Mouse (Mus musculus) stomach, embryonic 15.5 days (tissue): ENCODE measurements around the gene Zfp365. TPM values are rescaled to one million over a fixed set of nuclear protein-coding genes. Genes with fewer than 3 reads are reported as not detected.

Experiments used
- ATAC-seq: fragments of 200-750 bp; cut with Nextera tagmentation; 2 replicates; pipeline ENCODE4 v1.8.0; 2017; ENCODE audit warnings: low read depth, moderate number of reproducible peaks, moderate TSS enrichment; ENCODE audit not compliant: insufficient read depth, low FRiP score
- H3K27ac ChIP-seq: fragments of 300-500 bp; sonication (generic); 2 replicates; pipeline ENCODE4 v1.5.1; 2015; ENCODE audit warnings: mild to moderate bottlenecking, inconsistent platforms
- H3K27me3 ChIP-seq: fragments of 300-500 bp; sonication (generic); replicated peaks from 2 replicates; pipeline ENCODE4 v1.6.1; 2015; ENCODE audit warnings: inconsistent platforms
- H3K36me3 ChIP-seq: fragments of 300-500 bp; sonication (generic); 2 replicates; pipeline ENCODE4 v1.6.1; 2015; ENCODE audit warnings: inconsistent platforms
- H3K4me1 ChIP-seq: fragments of 300-500 bp; sonication (generic); 2 replicates; pipeline ENCODE4 v1.6.1; 2015; ENCODE audit warnings: inconsistent platforms
- H3K4me2 ChIP-seq: fragments of 300-500 bp; sonication (generic); 2 replicates; pipeline ENCODE4 v1.6.1; 2015; ENCODE audit warnings: mild to moderate bottlenecking, inconsistent platforms
- H3K4me3 ChIP-seq: fragments of 300-500 bp; sonication (generic); replicated peaks from 2 replicates; pipeline ENCODE4 v1.5.1; 2015; ENCODE audit warnings: inconsistent platforms
- H3K9ac ChIP-seq: fragments of 300-500 bp; sonication (generic); 2 replicates; pipeline ENCODE4 v1.6.1; 2015; ENCODE audit warnings: inconsistent platforms
- H3K9me3 ChIP-seq: fragments of 300-500 bp; sonication (generic); 2 replicates; pipeline ENCODE4 v1.6.1; 2016; ENCODE audit warnings: inconsistent platforms
- WGBS: fragments of 180-500 bp; shearing (Covaris S2); methylation state at CpG from one replicate; pipeline ENCODE4 v1.1.7; 2015; 5-methylcytosine and 5-hydroxymethylcytosine counted together
- polyA plus RNA-seq: library from polyadenylated mRNA; unstranded; fragments of >200 nt; fragmentation: Nextera tagmentation; extraction: Ambion mirVana; gene quantifications from 2 replicates; pipeline ENCODE4 v1.2.1, GENCODE M21; 2015

Gene Zfp365
- polyA plus RNA-seq, 1 experiment from 2014 or later = 1.4 TPM

DNA sequence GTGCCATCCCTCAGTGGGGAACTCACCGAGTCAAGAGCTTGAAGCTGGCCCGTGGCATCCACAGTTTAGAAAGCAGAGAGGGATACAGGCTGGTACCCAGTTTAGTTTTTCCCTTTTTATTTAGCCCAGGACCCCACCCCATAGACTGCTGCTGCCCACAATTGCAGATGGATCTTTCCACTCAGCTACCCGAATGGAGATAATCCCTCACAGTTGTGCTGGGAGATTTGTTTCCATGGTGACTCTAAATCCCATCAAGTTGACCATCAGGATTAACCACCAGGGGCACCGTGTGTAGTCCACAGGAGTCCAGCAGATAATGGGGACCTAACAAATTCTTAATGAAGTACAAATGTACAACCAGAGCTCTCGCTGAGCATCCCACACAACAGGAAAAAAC lies 11.3 kb downstream of the Zfp365 start:
- Histone ChIP-seq H3K27me3 (no peaks in the 10 kb centered on the region), H3K9ac (no peak overlapping the region), H3K4me2 (no peak overlapping the region), H3K4me3 (no peak overlapping the region), H3K36me3 (no peaks in the 10 kb centered on the region), H3K27ac (no peak overlapping the region), H3K9me3 (no peaks in the 10 kb centered on the region), H3K4me1 (no peaks in the 10 kb centered on the region)
- no peak for ATAC-seq
- 52% methylated on average over 5 of the region's 5 CpGs for WGBS

DNA sequence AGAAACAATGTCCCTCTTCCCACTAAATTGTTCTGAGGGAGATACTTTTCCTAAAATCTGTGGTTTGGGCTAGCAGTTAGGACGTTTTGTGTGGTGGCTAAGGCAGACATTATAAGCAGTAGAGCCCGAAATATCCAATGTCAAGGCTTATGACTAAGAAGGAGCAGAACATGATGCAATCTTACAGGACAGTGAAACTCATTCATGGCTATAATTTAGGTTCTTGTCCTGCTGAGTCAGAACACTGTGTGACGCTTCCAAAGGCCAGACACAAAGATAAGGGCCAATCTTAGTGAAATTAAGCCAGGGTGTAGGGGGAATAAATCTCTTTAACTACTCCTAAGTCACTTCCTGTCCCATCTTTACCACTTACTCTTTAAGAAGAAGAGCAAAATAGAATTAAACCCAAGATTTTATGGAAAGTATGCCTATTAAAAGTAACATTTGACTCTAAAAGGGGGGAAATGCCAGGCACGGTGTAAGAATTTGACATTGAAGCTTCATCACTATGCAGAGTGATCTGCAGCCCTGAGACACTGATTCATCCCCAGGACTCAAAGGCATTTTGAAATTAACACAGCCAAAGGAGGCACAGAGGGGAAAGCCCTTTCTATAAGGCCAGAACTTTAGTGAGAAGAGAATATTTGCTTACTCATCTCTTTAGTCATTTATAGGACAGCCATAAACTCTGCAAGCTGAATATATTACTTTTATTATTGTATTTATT lies 13.3 kb downstream of the Zfp365 start:
- Histone ChIP-seq H3K27me3 (no peaks in the 10 kb centered on the region), H3K9ac (no peak overlapping the region), H3K4me2 (no peak overlapping the region), H3K36me3 (no peaks in the 10 kb centered on the region), H3K9me3 (no peaks in the 10 kb centered on the region), H3K27ac (no peak overlapping the region), H3K4me1 (no peaks in the 10 kb centered on the region), H3K4me3 (no peak overlapping the region)
- ATAC-seq = no peak
- WGBS = 70% methylated on average over 4 of the region's 4 CpGs

DNA sequence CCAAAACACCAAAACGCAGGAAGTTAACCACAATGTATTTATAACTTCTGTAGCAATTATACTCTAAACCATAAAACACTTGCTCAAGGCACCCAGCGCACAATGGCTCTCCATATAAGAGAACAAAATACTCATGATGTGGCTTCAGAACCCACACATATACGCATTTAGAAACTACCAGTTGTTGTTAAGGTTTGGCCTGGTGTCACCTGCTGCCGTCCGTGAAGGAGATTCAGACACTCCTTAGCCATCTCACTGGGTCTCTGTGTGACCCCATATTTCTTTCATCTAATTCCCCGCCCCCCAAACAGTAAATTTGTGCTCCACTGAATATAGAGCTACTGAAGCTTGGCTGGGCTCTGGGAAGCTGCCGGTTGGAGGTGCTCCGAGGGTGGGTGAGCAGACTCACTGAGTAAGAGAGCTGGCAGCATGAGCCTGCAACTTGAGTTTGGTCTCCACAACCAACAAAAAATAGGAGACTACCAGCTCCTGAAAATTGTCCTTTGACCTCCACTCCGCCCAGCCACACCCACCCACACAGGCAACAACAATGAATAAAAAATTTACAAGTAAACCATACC lies 14.0 kb downstream of the Zfp365 start:
- H3K27me3 ChIP-seq = no peaks in the 10 kb centered on the region
- no peak overlapping the region for H3K4me2 ChIP-seq
- no peaks in the 10 kb centered on the region for H3K9me3 ChIP-seq
- no peaks in the 10 kb centered on the region for H3K4me1 ChIP-seq
- H3K9ac ChIP-seq = no peak overlapping the region
- WGBS = 90% methylated on average over 9 of the region's 9 CpGs
- no peak overlapping the region for H3K4me3 ChIP-seq
- no peaks in the 10 kb centered on the region for H3K36me3 ChIP-seq
- H3K27ac ChIP-seq = no peak overlapping the region
- ATAC-seq = no peak

DNA sequence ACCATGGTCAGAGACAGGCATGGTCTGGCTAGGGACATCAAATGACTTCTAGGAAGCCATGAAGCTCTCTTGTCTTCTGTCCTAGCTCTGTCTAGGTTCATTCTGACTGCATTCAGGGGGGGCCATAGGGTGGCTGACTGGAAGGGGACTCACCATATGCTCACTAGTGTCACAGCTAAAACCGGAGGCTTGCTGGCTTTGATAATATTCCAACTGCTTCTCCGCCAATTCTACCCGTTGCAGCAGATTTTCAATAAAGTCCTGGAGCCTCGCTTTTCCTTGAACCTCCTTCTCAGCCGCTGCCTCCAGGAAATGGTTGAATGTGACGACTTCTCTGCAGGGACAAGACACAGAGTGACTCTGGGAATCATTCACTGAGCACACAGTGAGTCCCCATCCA lies 15.2 kb downstream of the Zfp365 start:
- Histone ChIP-seq H3K4me3 (no peak overlapping the region), H3K4me1 (no peaks in the 10 kb centered on the region), H3K4me2 (no peak overlapping the region), H3K36me3 (no peaks in the 10 kb centered on the region), H3K27ac (no peak overlapping the region), H3K9ac (no peak overlapping the region), H3K9me3 (no peaks in the 10 kb centered on the region), H3K27me3 (no peaks in the 10 kb centered on the region)
- WGBS = 87% methylated on average over 6 of the region's 6 CpGs
- ATAC-seq = no peak

DNA sequence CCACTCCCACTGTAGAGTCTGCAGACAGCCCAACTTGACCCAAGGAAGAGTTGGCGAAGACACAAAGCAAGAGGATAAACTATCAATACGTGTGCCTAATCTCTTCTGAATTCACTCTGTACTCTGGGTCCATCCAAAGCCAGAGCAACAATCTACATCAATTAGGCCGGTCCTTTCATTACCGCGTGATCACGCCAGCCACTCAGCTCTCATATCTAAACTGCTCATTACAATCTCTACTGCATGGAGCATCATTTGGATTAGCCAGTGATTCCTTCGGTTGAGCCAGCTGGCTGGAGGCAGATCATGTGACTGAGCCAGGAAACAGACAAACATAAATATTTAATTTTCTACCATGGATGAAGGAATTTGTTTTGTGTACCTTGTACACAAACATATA lies 17.8 kb downstream of the Zfp365 start:
- H3K9me3 ChIP-seq = no peaks in the 10 kb centered on the region
- H3K27ac ChIP-seq = no peak overlapping the region
- no peak overlapping the region for H3K9ac ChIP-seq
- H3K36me3 ChIP-seq = no peaks in the 10 kb centered on the region
- no peaks in the 10 kb centered on the region for H3K4me1 ChIP-seq
- ATAC-seq = no peak
- H3K4me2 ChIP-seq = no peak overlapping the region
- WGBS = 88% methylated on average over 7 of the region's 7 CpGs
- no peak overlapping the region for H3K4me3 ChIP-seq
- H3K27me3 ChIP-seq = no peaks in the 10 kb centered on the region

DNA sequence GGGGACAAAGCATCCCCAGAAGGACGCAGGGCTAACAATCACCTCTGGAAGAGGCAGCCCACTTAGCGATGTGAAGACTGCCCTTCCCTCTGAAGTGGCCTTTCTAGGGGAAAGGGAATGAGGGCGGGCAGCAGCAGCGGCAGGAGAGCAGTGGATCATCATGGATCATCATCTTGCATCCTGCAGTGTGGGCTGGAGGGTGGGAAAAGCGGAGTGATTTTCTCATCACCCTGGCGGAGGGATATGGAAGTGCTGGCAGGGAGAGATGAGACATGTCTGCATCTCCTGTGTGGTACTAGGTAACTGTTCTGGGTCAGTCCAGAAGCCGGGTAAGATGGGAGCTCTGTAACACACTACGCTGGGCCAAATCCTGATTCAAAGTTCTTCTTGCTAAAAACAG lies 18.4 kb downstream of the Zfp365 start:
- Histone ChIP-seq H3K27me3 (no peaks in the 10 kb centered on the region), H3K4me1 (no peaks in the 10 kb centered on the region), H3K4me2 (no peak overlapping the region), H3K4me3 (no peak overlapping the region), H3K9ac (no peak overlapping the region), H3K27ac (no peak overlapping the region), H3K36me3 (no peaks in the 10 kb centered on the region), H3K9me3 (no peaks in the 10 kb centered on the region)
- WGBS = 78% methylated on average over 8 of the region's 8 CpGs
- ATAC-seq = no peak

DNA sequence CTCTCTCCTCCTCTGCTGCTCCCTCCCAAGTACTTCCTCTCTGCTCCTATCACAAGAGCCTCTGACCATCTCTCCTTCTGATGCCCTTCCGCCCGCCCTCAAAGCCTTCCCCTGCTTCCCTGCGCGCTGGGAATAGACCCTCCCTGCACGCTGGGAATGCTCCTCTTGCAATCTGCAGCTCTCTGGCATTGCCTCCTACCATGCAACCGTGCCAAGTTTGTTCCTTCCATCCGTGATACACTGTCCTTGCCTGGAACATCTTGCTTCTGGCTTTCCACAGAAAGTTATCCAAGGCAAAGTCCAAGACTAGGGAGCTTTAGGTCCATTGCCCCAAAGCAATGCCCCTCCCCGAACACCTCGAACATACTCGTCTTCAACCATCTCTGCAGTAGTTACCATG lies 19.2 kb downstream of the Zfp365 start:
- Histone ChIP-seq H3K4me2 (no peak overlapping the region), H3K9ac (no peak overlapping the region), H3K9me3 (no peaks in the 10 kb centered on the region), H3K4me1 (no peaks in the 10 kb centered on the region), H3K36me3 (no peaks in the 10 kb centered on the region), H3K27ac (no peak overlapping the region), H3K4me3 (no peak overlapping the region), H3K27me3 (no peaks in the 10 kb centered on the region)
- no peak for ATAC-seq
- 80% methylated on average over 10 of the region's 10 CpGs for WGBS

DNA sequence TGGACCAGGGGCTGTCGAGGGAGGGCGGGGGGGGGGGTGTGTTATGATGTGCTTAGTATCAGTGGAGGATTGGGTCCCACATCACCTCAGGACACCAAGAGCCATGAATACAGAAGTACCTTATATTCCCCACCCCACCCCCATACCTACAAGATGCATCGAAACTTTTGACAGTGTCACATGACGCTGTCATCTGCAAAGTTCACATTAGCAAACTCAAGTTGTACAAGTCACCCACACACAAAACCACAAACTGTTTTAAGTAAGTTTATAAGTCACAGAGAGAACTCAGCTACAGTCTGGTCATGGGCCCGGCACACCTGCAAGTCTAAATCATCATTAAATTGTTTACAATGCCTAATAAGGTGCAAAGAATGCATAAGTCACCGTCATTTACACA lies 21.3 kb downstream of the Zfp365 start:
- H3K27me3 ChIP-seq = no peaks in the 10 kb centered on the region
- no peak for ATAC-seq
- WGBS = 73% methylated on average over 6 of the region's 6 CpGs
- H3K27ac ChIP-seq = no peak overlapping the region
- H3K4me1 ChIP-seq = no peaks in the 10 kb centered on the region
- no peaks in the 10 kb centered on the region for H3K36me3 ChIP-seq
- no peak overlapping the region for H3K9ac ChIP-seq
- H3K4me3 ChIP-seq = no peak overlapping the region
- no peaks in the 10 kb centered on the region for H3K9me3 ChIP-seq
- H3K4me2 ChIP-seq = no peak overlapping the region

DNA sequence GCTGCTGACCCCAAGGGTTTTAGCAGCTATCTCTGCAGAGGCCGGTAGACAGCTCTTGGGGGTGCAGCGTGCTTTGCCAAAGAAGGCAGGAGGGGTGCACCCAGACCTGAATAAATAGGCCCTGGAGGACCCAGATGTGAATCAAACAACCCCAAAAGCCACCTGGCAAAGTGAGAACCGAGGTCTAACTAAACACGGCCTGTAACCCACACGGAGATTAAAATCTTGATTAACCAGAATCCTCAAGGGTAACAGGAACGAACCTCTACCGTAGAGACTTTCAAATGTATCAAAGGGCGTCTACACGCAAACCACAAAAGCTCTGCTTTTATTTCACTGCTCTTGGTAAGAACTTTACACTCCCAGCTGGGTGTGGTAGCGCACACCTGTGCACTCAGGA lies 24.5 kb downstream of the Zfp365 start:
- H3K36me3 ChIP-seq = no peaks in the 10 kb centered on the region
- no peak overlapping the region for H3K4me2 ChIP-seq
- WGBS = 86% methylated on average over 10 of the region's 10 CpGs
- ATAC-seq = no peak
- no peaks in the 10 kb centered on the region for H3K27me3 ChIP-seq
- no peak overlapping the region for H3K4me3 ChIP-seq
- H3K4me1 ChIP-seq = no peaks in the 10 kb centered on the region
- no peaks in the 10 kb centered on the region for H3K9me3 ChIP-seq
- no peak overlapping the region for H3K27ac ChIP-seq
- H3K9ac ChIP-seq = no peak overlapping the region

DNA sequence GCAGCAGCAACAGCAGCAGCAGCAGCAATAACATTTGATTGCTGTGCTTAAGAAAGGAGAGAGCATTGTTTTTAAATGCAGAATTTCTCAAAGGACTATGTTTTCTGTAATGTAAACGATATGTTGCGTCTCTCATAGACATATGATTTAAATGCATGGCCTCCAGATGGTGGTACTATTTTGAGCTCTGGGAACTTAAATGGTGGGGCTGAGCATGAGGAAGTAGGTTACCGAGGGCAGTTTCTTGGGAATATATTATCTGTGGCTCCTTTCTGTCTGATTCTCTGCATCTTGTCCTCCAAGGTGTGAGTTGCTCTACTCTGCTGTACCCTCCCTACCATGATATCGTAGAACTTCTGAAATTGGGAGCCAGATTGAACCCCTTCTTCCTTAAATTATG lies 31.8 kb downstream of the Zfp365 start:
- no peak overlapping the region for H3K4me2 ChIP-seq
- 70% methylated on average over 4 of the region's 4 CpGs for WGBS
- no peak overlapping the region for H3K9ac ChIP-seq
- no peak overlapping the region for H3K4me3 ChIP-seq
- no peak overlapping the region for H3K27ac ChIP-seq
- H3K27me3 ChIP-seq = no peaks in the 10 kb centered on the region
- H3K36me3 ChIP-seq = no peaks in the 10 kb centered on the region
- no peaks in the 10 kb centered on the region for H3K4me1 ChIP-seq
- H3K9me3 ChIP-seq = no peaks in the 10 kb centered on the region
- ATAC-seq = no peak

DNA sequence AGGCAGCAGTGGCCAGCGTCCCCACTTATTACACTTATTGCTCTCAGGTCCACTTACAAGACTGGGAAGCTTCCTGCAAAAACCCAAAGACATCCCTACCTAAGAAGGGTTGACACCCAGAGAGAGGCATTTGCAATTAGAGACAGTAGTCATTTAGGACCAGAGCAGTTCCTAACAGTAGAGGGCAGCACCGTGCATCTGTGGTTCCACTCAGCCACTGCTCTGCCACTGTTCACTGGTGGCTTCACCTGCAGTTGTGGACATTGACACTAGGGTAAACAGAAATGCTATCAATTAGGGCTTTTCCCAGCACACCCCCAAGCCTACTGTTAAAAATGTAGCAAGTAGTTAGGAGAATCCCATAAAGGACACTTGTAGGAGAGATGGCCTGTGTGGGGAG lies 40.7 kb downstream of the Zfp365 start:
- H3K9me3 ChIP-seq = no peaks in the 10 kb centered on the region
- no peak overlapping the region for H3K27ac ChIP-seq
- H3K4me2 ChIP-seq = no peak overlapping the region
- ATAC-seq = no peak
- no peak overlapping the region for H3K9ac ChIP-seq
- H3K36me3 ChIP-seq = no peaks in the 10 kb centered on the region
- 13% methylated on average over 2 of the region's 2 CpGs for WGBS
- H3K27me3 ChIP-seq = no peaks in the 10 kb centered on the region
- H3K4me1 ChIP-seq = no peaks in the 10 kb centered on the region
- H3K4me3 ChIP-seq = no peak overlapping the region

DNA sequence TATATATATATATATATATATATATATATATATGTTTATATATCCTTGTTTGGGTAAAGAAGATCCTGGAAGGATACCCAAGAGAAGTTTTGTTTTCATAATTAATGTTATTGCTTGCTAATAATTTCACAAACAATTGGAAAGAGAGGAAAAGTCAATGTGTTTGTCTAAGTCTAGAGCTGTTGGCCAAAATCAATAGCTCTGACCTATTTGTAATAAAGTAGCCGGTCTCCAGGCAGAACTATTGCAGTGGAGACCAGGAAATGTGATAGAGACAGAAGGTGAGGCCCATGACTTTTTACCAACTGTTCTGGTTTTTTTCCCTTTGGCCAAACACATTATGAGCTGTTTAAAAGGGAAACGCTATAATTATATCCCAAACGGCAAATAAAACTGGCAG lies 44.2 kb downstream of the Zfp365 start:
- WGBS = 69% methylated on average over 3 of the region's 3 CpGs
- no peak overlapping the region for H3K4me3 ChIP-seq

DNA sequence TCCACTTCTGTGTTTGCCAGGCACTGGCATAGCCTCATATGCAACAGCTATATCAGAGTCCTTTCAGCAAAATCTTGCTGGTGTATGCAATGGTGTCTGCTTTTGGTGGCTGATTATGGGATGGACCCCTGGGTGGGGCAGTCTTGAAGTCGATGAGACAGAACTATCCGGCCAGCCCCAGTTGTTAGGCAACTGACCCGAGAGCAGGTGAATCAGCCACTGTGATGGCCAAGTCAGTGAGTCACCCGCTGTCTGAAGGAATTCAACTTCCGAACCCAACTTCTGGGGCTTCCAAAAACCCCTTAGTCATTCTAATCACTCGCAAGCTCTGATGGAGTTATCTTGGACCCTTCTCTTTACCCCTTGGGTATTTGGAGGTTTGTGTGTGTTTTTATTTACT lies 46.6 kb downstream of the Zfp365 start:
- no peaks in the 10 kb centered on the region for H3K9me3 ChIP-seq
- 96% methylated on average over 6 of the region's 6 CpGs for WGBS
- no peak overlapping the region for H3K4me2 ChIP-seq
- no peak overlapping the region for H3K9ac ChIP-seq
- no peaks in the 10 kb centered on the region for H3K36me3 ChIP-seq
- no peak for ATAC-seq
- H3K27me3 ChIP-seq = no peaks in the 10 kb centered on the region
- H3K4me3 ChIP-seq = no peak overlapping the region
- H3K27ac ChIP-seq = no peak overlapping the region
- no peaks in the 10 kb centered on the region for H3K4me1 ChIP-seq

More for the DNA sequence above, 44.2 kb downstream of the Zfp365 start:
- Histone ChIP-seq H3K4me2 (no peak overlapping the region), H3K36me3 (no peaks in the 10 kb centered on the region), H3K9ac (no peak overlapping the region), H3K27ac (no peak overlapping the region), H3K9me3 (no peaks in the 10 kb centered on the region), H3K4me1 (no peaks in the 10 kb centered on the region), H3K27me3 (no peaks in the 10 kb centered on the region)
- no peak for ATAC-seq
